Mouse (Mus musculus): Measurements from ENCODE around the gene S100a10.

GRCm38 (mm10) chr3:93527300-93527699 is 27.6 kb upstream of the S100a10 start:
- TF ChIP-seq POLR2A (IDR thresholded peaks at IDR 0.05; ENCODE audit: insufficient read depth, low read depth, low read length) (no peak), CTCF (IDR thresholded peaks at IDR 0.05) (no peak)

All from heart, adult 2 months (tissue).